Mouse (Mus musculus) hematopoietic stem cell, adult 5-6 weeks (primary cell): ENCODE measurements around the gene Ppm1l. TPM values are rescaled to one million over a fixed set of nuclear protein-coding genes. Genes with fewer than 3 reads are reported as not detected.

ENCODE experiments used
- ATAC-seq, 2 experiments: fragments of 125-278 bp in 1 of 2; replicated peaks in 1 of 2; 2 replicates each; pipeline ENCODE4 v1.8.0; 2016 to 2017; ENCODE audit warnings: inconsistent platforms in 2 of 2, mild to moderate bottlenecking in 2 of 2, moderate number of reproducible peaks in 2 of 2, low read depth in 1 of 2, moderate TSS enrichment in 1 of 2; ENCODE audit not compliant: low FRiP score in 2 of 2, poor library complexity in 2 of 2, severe bottlenecking in 2 of 2, insufficient read depth in 1 of 2, low TSS enrichment in 1 of 2
- total RNA-seq: library from RNA; stranded (forward); fragments of 172-1452, 232-1000 nt; gene quantifications from 2 replicates; pipeline ENCODE4 v1.2.3, GENCODE M21; 2017

Gene Ppm1l
- total RNA-seq, 1 experiment from 2014 or later = 5.0 TPM

DNA sequence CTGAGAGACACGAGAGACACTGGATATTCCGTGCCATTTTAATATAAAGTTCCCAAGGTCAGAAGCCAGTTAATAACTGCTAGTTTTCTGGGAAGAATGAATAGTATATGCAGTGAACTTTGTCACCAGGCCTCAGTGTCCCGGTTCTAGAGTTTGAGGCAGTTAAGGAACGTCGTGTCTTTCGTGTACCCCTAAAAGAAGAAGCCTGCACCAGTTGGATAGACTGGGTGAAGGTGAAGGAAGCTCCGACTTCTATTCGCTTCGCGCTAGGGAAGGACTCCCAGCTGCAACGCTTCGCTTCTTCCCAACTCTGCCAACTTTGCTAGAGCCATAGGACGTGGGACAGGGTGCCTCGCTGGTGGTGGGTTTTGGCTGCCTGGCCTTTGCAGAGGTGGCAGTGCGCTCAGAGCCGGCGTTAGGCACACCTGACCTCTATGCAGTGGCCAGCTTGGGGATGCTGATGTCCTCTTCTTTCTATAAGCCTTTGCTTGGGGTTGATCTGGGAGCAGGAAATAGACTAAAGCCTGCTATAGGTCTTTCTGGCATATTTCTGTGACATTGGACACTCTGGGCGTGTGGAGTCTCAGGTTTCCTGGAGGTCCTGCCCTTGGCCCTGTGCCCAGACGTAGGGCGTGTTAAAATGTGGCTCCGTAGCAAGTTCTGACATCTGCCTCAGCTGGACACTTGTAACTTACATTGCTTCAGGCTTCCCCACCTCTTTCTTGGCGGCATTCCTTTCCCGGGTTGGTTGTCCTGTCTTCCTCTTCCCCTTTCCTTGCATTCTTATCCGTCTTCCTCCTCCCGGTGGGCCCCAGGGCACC, 1.7 kb downstream of the Ppm1l start:
- ATAC-seq = no peak

DNA sequence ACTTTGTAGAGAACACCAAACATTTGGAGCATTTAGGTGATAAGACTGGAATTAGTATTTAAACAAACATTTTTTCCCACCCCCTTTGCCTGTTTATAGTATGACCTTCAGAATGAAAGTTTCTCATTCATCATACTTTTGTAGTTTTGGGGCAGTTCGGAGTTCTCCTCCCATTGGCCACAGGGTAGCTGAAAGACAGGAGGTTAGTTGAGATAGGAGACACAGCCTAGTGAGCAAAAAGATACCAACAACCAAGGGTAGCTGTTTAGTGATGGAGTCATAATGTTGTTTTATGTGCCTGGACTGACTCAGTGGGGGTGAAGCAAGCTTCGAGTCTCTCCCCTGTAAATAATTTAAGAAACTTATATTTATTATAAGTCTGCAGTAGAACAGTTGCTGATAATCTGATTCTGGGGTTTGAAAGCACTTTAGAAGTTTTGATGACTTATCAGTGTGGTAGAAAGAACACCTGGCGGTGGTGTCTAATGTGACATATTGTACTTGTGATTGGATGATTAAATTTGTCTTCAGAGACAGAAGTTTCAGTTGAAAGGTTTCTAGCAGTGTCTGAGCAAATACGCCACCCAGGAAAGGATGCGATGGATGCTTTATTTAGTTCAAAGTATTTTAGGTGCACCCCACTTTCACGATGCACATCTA, 2.5 kb downstream of the Ppm1l start:
- no peak for ATAC-seq

DNA sequence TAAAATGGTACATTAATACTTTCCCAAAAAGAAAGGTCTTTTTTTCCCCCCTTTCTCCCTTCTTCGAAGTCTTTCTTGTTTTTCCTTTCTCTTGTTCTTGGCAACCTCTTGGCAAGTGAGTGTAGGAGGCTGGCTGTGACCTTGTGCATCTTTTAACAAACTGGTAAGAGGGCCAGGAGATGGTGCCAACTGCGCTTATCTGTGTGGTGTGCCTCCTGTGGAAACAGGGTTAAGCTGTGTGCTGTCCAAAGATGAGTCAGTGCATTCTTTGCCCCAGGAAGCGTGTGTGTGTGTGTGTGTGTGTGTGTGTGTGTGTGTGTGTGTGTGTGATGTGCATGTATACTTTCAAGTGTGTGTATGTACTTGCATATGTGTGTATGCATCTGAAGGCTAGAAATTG, 7.3 kb downstream of the Ppm1l start:
- no peak for ATAC-seq

DNA sequence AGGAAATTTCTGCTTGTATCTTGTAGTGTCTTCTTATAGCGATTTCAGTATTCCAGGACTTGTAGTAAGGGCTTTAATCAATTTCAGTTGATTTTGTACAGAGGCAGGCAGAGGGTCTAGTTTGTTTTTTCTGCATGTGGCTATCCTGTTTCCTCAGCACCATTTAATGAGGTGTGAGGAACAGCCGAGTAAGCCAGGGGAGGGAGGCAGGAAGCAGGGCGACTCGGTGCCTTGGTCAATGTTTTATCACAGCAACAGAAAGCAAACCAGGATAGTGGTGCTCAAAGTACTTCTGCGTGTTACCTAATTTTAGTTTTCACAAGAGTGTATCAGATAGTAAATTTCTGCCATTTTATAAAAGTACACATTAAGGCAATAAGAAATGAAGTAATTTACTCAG, 13.2 kb downstream of the Ppm1l start:
- no peak for ATAC-seq

DNA sequence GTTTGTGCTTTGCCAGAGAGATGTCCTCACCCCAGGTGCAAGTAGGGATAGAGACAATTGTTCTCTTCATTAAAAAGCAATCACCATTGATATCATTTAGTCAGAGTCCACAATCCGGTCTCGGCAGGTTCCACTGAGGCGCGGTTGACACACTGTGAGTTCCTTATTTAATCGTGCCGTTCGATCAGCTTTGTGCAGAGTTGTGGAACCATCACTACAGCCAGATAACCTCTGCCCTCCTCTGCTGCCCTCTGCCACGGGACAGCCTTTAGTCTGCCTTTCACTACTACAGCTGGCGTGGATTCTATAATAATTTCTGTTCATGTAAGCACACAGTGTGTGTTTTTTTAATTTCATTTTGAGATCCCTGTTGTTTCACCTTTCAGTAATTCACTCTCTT, 17.2 kb downstream of the Ppm1l start:
- no peak for ATAC-seq

DNA sequence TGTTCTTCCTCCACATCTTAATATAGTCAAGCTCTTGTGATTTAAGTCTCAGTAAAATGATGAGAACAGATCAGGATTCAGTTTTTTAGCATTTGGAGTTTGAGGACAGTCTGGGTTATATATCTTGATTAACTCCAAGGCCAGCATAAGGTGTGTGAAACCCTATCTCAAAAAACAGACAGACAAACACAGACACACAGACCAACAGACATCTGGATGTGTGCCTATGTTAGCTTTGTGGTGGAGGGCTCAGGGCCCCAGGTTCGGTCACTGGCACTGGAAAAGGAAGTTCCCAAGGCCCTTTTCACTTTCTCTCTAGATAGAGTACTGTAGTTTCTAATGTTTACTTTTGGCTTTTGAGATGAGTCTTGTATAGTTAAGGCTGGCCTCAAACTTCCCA, 23.8 kb downstream of the Ppm1l start:
- ATAC-seq = peak; percentile 6 to 42; a peak in 1 of 4 replicates

DNA sequence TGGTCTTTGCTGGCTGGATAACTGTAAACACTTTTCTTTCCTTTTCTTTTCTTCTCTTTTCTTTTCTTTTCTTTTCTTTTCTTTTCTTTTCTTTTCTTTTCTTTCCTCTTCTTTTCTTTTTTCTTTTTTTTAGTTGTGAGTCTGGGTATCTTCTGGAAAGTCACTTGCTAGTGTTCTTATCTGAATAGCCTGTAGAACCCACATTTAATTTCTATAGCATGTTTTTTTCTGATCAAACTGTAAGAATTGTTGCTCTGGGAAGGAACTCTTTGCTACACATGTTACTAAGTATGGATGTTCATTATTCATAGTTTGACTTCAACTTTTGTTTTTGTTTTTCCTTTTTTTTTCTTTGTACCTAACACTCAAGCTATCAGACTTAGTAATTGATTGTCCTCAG, 24.3 kb downstream of the Ppm1l start:
- no peak for ATAC-seq

DNA sequence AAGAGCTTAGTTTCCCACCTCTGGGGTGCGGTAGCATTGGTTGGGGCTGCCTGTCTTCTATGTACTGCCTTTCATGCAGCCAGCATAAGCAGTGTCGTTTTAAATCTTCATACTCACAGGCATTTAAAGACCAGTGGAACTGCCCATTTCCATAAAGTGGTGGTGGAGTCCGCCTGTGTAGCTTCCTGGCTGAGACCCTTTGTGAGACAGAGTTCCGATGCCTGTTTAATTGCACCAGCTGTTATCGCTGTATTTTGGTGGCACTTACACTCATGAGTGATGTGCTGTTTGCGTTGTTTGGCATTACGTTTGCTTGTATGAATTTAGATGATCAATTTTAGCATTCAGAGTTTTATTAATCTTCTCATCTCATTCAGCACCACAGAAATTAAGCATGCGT, 24.9 kb downstream of the Ppm1l start:
- no peak for ATAC-seq

DNA sequence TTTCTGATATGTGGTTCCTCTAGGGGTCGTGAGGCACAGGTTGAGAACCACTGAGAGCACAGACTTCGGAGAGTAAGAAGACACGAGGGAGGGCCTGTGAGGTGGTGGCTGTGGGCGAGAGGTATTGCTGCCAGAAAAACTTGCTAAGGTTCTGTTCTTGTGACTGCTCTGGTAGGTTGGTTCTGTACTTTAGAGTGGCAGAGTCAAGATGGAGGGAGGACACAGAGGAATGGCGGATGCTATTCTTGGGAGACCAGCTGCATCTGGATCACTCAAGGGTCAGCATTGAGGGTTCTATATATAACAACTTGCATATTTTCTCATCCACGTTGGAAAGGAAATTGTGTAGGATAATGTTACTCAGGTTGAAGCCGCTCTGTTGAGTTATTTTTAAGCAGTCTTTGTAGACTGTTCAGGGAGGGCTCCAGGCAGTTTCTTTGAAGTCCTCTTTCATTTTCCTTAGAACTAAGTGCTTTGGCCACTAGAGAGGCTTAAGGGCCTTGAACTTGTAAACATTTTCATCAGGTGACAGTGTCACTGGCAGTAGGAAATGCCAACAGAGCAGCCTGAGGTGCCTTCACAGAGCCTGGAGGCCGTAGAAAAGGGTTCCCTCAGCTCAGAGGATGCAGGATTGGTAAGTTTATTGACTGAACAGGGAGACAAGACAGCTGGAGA, 25.7 kb downstream of the Ppm1l start:
- ATAC-seq = no peak

DNA sequence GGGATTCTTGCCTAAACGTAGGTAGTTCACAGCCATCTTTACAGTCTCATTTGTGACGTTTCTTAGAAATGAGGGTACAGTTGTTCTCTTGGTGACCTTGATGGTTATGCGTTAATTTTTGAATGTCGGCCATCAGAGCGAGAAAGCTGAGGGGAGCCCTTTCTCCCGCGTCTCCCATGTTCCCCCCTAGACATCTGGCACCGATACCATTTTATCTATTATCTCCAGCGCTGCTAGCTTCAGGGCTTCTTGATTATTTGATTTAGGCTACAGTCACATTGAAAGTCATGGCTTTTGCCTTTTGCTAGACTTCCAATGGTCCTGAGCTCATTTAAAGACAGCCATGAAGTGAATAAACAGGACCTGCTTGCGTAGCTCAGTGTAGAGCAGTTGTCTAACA, 26.5 kb downstream of the Ppm1l start:
- no peak for ATAC-seq

DNA sequence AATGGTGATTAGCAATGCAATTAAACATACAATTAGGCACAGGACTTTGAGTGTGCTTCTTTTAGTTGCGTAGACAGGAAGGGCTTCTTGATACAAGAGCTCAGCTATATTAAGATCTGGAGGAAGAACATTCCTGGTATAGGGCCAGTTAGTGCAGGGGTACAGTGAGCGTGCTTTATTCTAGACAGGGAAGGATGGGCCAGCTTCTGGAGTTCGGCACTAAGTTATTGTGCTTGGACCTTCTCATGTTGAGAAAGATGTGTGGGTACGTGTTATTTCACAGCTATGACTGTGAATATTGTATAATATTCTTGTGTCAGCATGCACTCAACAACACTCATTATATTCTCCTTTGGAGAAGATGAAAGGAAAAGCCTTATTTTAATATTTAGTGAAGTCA, 29.9 kb downstream of the Ppm1l start:
- no peak for ATAC-seq

DNA sequence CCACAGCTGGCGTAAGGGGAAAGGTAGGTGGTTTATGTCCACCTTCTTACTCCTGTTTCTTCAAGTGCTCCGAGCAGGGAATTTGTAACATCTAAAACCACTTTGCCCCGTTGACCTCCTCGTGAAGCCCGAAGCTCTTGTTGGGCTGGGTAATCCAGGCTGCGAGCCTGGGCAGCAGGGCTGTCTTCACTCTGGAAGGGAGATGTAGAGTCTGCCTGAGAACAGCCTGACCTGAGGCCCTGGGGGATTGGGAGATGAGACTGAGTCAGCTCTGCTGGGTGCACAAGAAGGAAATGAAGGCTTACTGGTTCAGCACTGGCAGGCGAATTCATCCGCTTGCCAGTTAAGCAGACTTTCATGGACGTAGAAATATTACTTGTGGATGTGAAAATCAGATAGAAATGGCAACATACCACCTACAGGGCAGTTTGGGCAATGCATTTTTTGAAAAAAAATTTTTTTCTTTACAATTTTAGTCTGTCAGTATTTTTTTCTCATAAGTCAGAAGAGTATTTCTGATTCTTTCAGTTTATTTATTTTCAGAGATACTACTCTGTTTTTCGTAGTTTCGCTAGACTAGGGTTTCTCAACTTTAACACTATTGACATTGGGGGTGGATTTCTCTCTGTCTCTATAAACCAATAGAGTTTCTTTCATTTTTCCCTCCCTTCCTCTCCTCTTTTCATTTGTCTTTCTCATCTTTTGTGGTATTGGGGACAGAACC, 31.7 kb downstream of the Ppm1l start:
- 0 out of 4 replicates have a peak, but pooled peaks of 1 of the 2 experiments have one; percentile 29 for ATAC-seq

DNA sequence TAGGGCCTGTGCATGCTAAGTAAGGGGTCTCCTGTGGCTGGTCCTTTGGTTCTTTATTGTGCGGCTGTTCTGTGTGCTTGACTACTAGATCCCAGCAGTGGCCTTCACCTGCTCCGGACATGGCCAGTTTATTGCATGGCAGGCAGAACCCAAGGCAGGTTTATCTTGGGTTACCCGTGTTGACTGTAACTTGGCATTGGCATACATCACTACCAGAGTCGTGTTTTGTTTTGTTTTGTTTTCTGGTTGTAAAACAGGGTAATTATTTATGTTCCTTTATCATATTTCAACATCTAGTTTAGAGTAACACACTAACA, 32.2 kb downstream of the Ppm1l start:
- no peak for ATAC-seq

DNA sequence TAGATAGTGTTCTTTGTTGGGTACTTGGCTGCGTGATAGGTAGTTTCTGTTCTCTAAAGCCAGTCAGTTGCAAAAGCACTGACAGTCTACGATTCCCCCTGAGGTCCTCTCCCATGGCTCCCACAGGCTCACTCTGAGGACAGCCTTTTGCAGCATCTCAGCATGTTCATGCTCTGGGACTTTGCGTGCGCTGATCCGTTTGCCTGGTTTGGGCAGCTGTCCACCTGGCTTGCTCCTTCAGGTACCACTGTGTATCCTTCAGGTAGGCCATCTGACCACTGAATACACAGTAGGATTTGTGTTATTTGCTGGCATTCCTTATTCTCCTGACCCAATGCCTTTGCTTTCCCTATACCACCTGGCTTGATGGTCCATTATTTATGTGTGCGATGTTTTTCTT, 33.3 kb downstream of the Ppm1l start:
- ATAC-seq = no peak

DNA sequence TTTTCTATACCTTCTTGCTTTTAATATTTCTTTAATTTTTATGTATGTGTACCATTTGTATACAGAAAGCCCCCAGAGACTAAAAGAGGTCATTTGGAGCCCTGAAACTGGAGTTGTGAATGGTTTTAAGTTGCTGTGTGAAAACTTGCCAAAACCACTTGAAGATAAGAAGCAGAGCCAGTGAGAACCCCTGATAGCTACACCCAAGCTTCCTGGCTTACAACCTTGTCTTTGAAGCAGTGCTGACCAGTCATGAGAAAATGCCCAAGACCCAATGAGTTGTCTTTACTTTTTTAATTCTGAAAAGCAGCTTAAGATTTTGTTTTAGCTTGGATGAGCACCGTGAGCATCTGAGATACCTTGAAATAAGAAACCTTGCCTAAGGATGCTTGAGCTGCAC, 35.5 kb downstream of the Ppm1l start:
- ATAC-seq = no peak

DNA sequence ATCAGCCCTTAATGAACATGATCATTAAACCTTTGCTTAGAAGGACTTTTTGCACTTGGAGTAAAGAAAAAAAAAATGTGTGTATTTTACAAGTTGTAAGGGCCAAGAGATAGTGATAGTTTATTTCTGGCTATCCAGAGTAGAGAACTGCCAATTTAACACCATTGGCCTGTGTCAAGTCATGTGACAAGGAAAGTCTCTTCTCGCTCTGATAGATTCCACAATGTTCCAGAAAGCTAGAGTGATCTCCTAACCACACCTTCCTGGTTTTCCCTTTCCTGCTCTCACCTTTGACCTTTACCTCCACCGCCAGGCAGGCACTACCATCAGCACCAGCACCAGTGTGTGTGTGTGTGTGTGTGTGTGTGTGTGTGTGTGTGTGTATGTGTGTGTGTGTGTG, 38.0 kb downstream of the Ppm1l start:
- ATAC-seq = no peak

DNA sequence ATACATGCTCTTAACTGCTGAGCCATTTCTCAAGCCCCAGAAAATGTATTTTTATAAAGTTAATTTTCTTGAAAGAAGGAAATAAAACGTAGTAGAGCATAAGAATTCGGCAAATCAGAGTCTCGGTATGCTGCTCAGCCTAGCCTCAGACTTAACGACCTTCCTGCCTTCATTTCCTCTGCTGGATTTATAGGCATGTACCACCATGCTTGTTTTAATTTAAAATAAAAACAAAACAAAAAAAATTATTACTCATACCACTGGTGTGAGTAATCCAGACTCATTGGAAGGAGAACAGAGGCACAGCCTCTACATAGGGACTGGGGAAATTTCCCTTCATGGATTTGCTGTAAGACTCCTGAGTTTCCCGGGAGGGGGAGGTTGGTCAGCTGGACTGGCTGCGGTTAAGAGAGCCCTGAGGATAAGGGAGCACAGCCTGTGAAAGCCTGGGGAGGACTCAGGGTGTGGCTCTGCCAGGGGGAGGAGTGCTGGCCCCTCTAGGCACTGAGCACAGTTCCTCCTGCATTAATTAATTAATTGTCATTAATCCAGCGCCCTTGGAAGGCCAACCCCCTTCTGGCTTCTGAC, 39.5 kb downstream of the Ppm1l start:
- ATAC-seq = no peak

DNA sequence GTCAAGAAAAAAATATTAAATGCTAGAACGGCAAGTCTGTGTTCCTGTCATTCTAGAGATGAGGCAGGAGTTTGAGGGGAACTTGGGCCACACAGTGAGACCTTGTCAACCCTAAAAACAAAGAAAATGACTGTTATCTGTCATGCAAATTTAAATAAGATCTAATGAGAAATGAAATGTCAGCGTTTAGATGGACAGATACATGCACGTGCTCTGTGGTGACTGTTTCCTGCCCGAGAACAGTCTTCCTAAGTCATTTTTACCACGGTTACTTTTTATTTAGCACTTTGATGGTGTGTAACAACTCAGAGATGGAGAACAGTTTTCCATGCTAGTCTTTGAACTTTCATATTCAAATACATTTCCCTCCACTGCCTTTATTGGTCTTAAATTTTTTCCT, 40.1 kb downstream of the Ppm1l start:
- peak; percentile 27 to 32; a peak in 1 of 4 replicates for ATAC-seq
